Mouse (Mus musculus) lung, adult 2 months (tissue): ENCODE measurements around the gene Olfr1311.
"Not testable (repeated sequence)": the region's sequence is repeated elsewhere in the genome, so short reads cannot be mapped to it uniquely, and the experiment has no call there.

ENCODE experiments used
- CTCF ChIP-seq: fragments of 200-500 bp; IDR thresholded peaks from 2 replicates; pipeline ENCODE4 v1.5.1; 2011; ENCODE audit warnings: mild to moderate bottlenecking, low read length, control low read depth; ENCODE audit not compliant: insufficient read depth
- POLR2A ChIP-seq: fragments of 200-500 bp; IDR thresholded peaks from 2 replicates; pipeline ENCODE4 v1.6.1; 2011; ENCODE audit warnings: low read depth, mild to moderate bottlenecking, control low read depth, low read length, borderline replicate concordance; ENCODE audit errors: extremely low read depth

DNA sequence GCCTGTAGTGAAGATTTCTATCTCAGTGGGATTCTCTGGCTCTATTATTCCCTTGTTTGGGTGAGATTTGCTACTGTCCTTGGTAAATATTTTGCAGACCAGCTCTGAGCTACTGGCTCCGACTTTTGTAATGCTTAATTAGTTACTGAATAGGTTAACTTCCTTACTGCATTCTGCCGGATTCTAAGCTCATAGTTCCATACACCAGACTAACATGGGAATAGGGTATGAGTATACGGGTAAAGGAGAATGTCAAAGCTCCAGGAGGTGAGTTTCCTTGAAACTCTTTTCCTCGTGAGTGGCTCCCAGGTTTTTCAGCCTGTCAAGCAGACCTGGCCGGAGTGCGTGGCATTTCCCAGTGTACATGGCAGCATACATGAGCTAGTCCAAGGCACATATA, 2.8 kb upstream of the Olfr1311 start:
- TF ChIP-seq CTCF, POLR2A: not testable (repeated sequence)
